Mouse (Mus musculus) hindbrain, embryonic 13.5 days (tissue): ENCODE measurements around the gene Eya2. TPM values are rescaled to one million over a fixed set of nuclear protein-coding genes. Genes with fewer than 3 reads are reported as not detected.
A peak's percentile ranks its signal among the peaks of the same experiment; 100 is the strongest.

Experiments used
- ATAC-seq: fragments of 200-750 bp; cut with Nextera tagmentation; 2 replicates; pipeline ENCODE4 v1.8.0; 2017; ENCODE audit warnings: moderate TSS enrichment; ENCODE audit not compliant: low FRiP score
- H3K27ac ChIP-seq: fragments of 300-500 bp; sonication (generic); 2 replicates; pipeline ENCODE4 v1.5.1; 2015; ENCODE audit warnings: inconsistent platforms, mild to moderate bottlenecking, moderate library complexity
- H3K27me3 ChIP-seq: fragments of 300-500 bp; sonication (generic); 2 replicates; pipeline ENCODE4 v1.6.1; 2015; ENCODE audit warnings: mild to moderate bottlenecking, inconsistent platforms
- H3K36me3 ChIP-seq: fragments of 300-500 bp; sonication (generic); 2 replicates; pipeline ENCODE4 v1.6.1; 2015; ENCODE audit warnings: mild to moderate bottlenecking, inconsistent platforms
- H3K4me1 ChIP-seq: fragments of 300-500 bp; sonication (generic); replicated peaks from 2 replicates; pipeline ENCODE4 v1.6.1; 2015; ENCODE audit warnings: inconsistent platforms
- H3K4me2 ChIP-seq: fragments of 300-500 bp; sonication (generic); 2 replicates; pipeline ENCODE4 v1.6.1; 2015; ENCODE audit warnings: inconsistent platforms, mild to moderate bottlenecking, moderate library complexity
- H3K4me3 ChIP-seq: fragments of 300-500 bp; sonication (generic); 2 replicates; pipeline ENCODE4 v1.5.1; 2015; ENCODE audit warnings: mild to moderate bottlenecking, inconsistent platforms
- H3K9ac ChIP-seq: fragments of 300-500 bp; sonication (generic); 2 replicates; pipeline ENCODE4 v1.6.1; 2015; ENCODE audit warnings: mild to moderate bottlenecking, inconsistent platforms
- H3K9me3 ChIP-seq: fragments of 300-500 bp; sonication (generic); 2 replicates; pipeline ENCODE4 v1.6.1; 2016; ENCODE audit warnings: inconsistent platforms
- WGBS: fragments of 180-500 bp; shearing (Covaris S2); methylation state at CpG from one replicate; pipeline ENCODE4 v1.1.7; 2015; 5-methylcytosine and 5-hydroxymethylcytosine counted together
- polyA plus RNA-seq: library from polyadenylated mRNA; unstranded; fragments of >200 nt; fragmentation: Nextera tagmentation; extraction: Ambion mirVana; gene quantifications from 2 replicates; pipeline ENCODE4 v1.2.1, GENCODE M21; 2015

The Eya2 gene
- polyA plus RNA-seq, 1 experiment from 2014 or later: 12.8 TPM

GRCm38 (mm10) chr2:165597536-165597935 is 2.7 kb downstream of the Eya2 start:
- Histone ChIP-seq H3K9ac (0 out of 2 replicates have a peak overlapping the region, but pooled peaks have one; percentile 25), H3K36me3 (no peaks in the 10 kb centered on the region), H3K4me1 (peaks cover 52% of the 10 kb centered on the region), H3K27me3 (peaks cover 23% of the 10 kb centered on the region), H3K4me3 (no peak overlapping the region), H3K4me2 (peak overlapping the region; percentile 97), H3K9me3 (no peaks in the 10 kb centered on the region), H3K27ac (peak overlapping the region; percentile 58; the same call in 1 of the 2 replicates)
- ATAC-seq: no peak
- 37% methylated on average over 6 of the region's 6 CpGs for WGBS

GRCm38 (mm10) chr2:165598139-165598538 is 3.3 kb downstream of the Eya2 start:
- no peaks in the 10 kb centered on the region for H3K36me3 ChIP-seq
- H3K9ac ChIP-seq: no peak overlapping the region
- H3K9me3 ChIP-seq: no peaks in the 10 kb centered on the region
- WGBS: 63% methylated on average over 5 of the region's 5 CpGs
- no peak overlapping the region for H3K4me3 ChIP-seq
- peaks cover 23% of the 10 kb centered on the region for H3K27me3 ChIP-seq
- ATAC-seq: no peak
- peak overlapping the region; percentile 97; the same call in 1 of the 2 replicates for H3K4me2 ChIP-seq
- peak overlapping the region; percentile 58; the same call in 1 of the 2 replicates for H3K27ac ChIP-seq
- H3K4me1 ChIP-seq: peaks cover 58% of the 10 kb centered on the region

- H3K27ac ChIP-seq: no peak overlapping the region
- ATAC-seq: no peak
- no peak overlapping the region for H3K4me3 ChIP-seq
- H3K9me3 ChIP-seq: no peaks in the 10 kb centered on the region
- H3K27me3 ChIP-seq: peaks cover 15% of the 10 kb centered on the region; the same call in 1 of the 2 replicates
- 82% methylated on average over 13 of the region's 13 CpGs for WGBS
- peaks cover 68% of the 10 kb centered on the region for H3K4me1 ChIP-seq
- H3K9ac ChIP-seq: no peak overlapping the region
- H3K4me2 ChIP-seq: no peak overlapping the region
- H3K36me3 ChIP-seq: no peaks in the 10 kb centered on the region
These were observed 4.7 kb downstream of the Eya2 start for GRCm38 (mm10) chr2:165599566-165599965.

- no peak overlapping the region for H3K27ac ChIP-seq
- no peak overlapping the region for H3K9ac ChIP-seq
- 42% methylated on average over 13 of the region's 13 CpGs for WGBS
- H3K9me3 ChIP-seq: no peaks in the 10 kb centered on the region
- H3K27me3 ChIP-seq: 0 out of 2 replicates have a peak, but pooled peaks cover 4% of the 10 kb centered on the region
- peaks cover 58% of the 10 kb centered on the region for H3K4me1 ChIP-seq
- ATAC-seq: no peak
- no peak overlapping the region for H3K4me3 ChIP-seq
- no peaks in the 10 kb centered on the region for H3K36me3 ChIP-seq
- H3K4me2 ChIP-seq: no peak overlapping the region
These were observed 6.1 kb downstream of the Eya2 start for GRCm38 (mm10) chr2:165600926-165601325.

GRCm38 (mm10) chr2:165601605-165602004 is 6.8 kb downstream of the Eya2 start:
- Histone ChIP-seq H3K27me3 (0 out of 2 replicates have a peak, but pooled peaks cover 4% of the 10 kb centered on the region), H3K4me3 (no peak overlapping the region), H3K4me2 (no peak overlapping the region), H3K9ac (no peak overlapping the region), H3K4me1 (peaks cover 60% of the 10 kb centered on the region), H3K9me3 (no peaks in the 10 kb centered on the region), H3K27ac (no peak overlapping the region), H3K36me3 (no peaks in the 10 kb centered on the region)
- ATAC-seq: no peak
- 68% methylated on average over 8 of the region's 8 CpGs for WGBS

GRCm38 (mm10) chr2:165603775-165604174 is 8.9 kb downstream of the Eya2 start:
- Histone ChIP-seq H3K36me3 (no peaks in the 10 kb centered on the region), H3K4me3 (no peak overlapping the region), H3K4me1 (peaks cover 45% of the 10 kb centered on the region), H3K4me2 (no peak overlapping the region), H3K9ac (no peak overlapping the region), H3K27me3 (0 out of 2 replicates have a peak, but pooled peaks cover 4% of the 10 kb centered on the region), H3K27ac (peak overlapping the region; percentile 69), H3K9me3 (no peaks in the 10 kb centered on the region)
- ATAC-seq: peak; percentile 36; the same call in 1 of the 2 replicates
- 27% methylated on average over 8 of the region's 8 CpGs for WGBS

- Histone ChIP-seq H3K4me2 (no peak overlapping the region), H3K4me3 (no peak overlapping the region), H3K4me1 (peaks cover 1% of the 10 kb centered on the region; the same call in 1 of the 2 replicates), H3K27me3 (no peaks in the 10 kb centered on the region), H3K36me3 (no peaks in the 10 kb centered on the region), H3K9me3 (no peaks in the 10 kb centered on the region), H3K27ac (no peak overlapping the region), H3K9ac (no peak overlapping the region)
- ATAC-seq: no peak
- WGBS: 90% methylated on average over 7 of the region's 7 CpGs
These were observed 16.9 kb downstream of the Eya2 start for GRCm38 (mm10) chr2:165611551-165612253.

GRCm38 (mm10) chr2:165613741-165614339 is 19.0 kb downstream of the Eya2 start:
- H3K27ac ChIP-seq: peak overlapping the region; percentile 35; the same call in 1 of the 2 replicates
- H3K4me1 ChIP-seq: no peaks in the 10 kb centered on the region; the same call in 1 of the 2 replicates
- H3K4me3 ChIP-seq: no peak overlapping the region
- no peaks in the 10 kb centered on the region for H3K27me3 ChIP-seq
- no peak for ATAC-seq
- no peak overlapping the region for H3K9ac ChIP-seq
- no peaks in the 10 kb centered on the region for H3K36me3 ChIP-seq
- H3K4me2 ChIP-seq: no peak overlapping the region
- no peaks in the 10 kb centered on the region for H3K9me3 ChIP-seq
- 68% methylated on average over 13 of the region's 13 CpGs for WGBS

- WGBS: 97% methylated on average over 2 of the region's 2 CpGs
- Histone ChIP-seq H3K9me3 (no peaks in the 10 kb centered on the region), H3K27ac (no peak overlapping the region), H3K27me3 (no peaks in the 10 kb centered on the region), H3K36me3 (no peaks in the 10 kb centered on the region), H3K4me2 (no peak overlapping the region), H3K4me1 (peaks cover 8% of the 10 kb centered on the region), H3K9ac (no peak overlapping the region), H3K4me3 (no peak overlapping the region)
- no peak for ATAC-seq
These were observed 26.7 kb downstream of the Eya2 start for GRCm38 (mm10) chr2:165621488-165621887.

- no peaks in the 10 kb centered on the region for H3K9me3 ChIP-seq
- no peak for ATAC-seq
- no peak overlapping the region for H3K9ac ChIP-seq
- WGBS: 61% methylated on average over 3 of the region's 3 CpGs
- no peak overlapping the region for H3K4me2 ChIP-seq
- H3K27ac ChIP-seq: no peak overlapping the region
- no peaks in the 10 kb centered on the region for H3K27me3 ChIP-seq
- no peaks in the 10 kb centered on the region for H3K36me3 ChIP-seq
- H3K4me1 ChIP-seq: peaks cover 13% of the 10 kb centered on the region
- H3K4me3 ChIP-seq: no peak overlapping the region
These were observed 27.8 kb downstream of the Eya2 start for GRCm38 (mm10) chr2:165622596-165622995.

GRCm38 (mm10) chr2:165626826-165627225 is 32.0 kb downstream of the Eya2 start:
- H3K4me1 ChIP-seq: peaks cover 20% of the 10 kb centered on the region
- no peak overlapping the region for H3K9ac ChIP-seq
- H3K27me3 ChIP-seq: no peaks in the 10 kb centered on the region
- no peak for ATAC-seq
- WGBS: 46% methylated on average over 6 of the region's 6 CpGs
- H3K4me3 ChIP-seq: no peak overlapping the region
- no peaks in the 10 kb centered on the region for H3K9me3 ChIP-seq
- H3K36me3 ChIP-seq: no peaks in the 10 kb centered on the region
- H3K27ac ChIP-seq: peak overlapping the region; percentile 10
- H3K4me2 ChIP-seq: no peak overlapping the region

GRCm38 (mm10) chr2:165627974-165628373 is 33.1 kb downstream of the Eya2 start:
- Histone ChIP-seq H3K9ac (no peak overlapping the region), H3K9me3 (no peaks in the 10 kb centered on the region), H3K27me3 (no peaks in the 10 kb centered on the region), H3K4me2 (no peak overlapping the region), H3K4me3 (no peak overlapping the region), H3K27ac (no peak overlapping the region), H3K36me3 (no peaks in the 10 kb centered on the region), H3K4me1 (peaks cover 18% of the 10 kb centered on the region)
- no peak for ATAC-seq
- 81% methylated on average over 6 of the region's 6 CpGs for WGBS
